Mouse (Mus musculus) megakaryocyte, embryonic 14.5 days (primary cell): ENCODE results near the gene Ust.
"Not testable (repeated sequence)": the region's sequence is repeated elsewhere in the genome, so short reads cannot be mapped to it uniquely, and the experiment has no call there.

ENCODE experiments used
- FLI1 ChIP-seq: IDR thresholded peaks from 2 replicates; pipeline ENCODE4 v1.6.1; 2012; ENCODE audit warnings: low read length, inconsistent platforms, mixed read lengths
- GATA1 ChIP-seq: IDR thresholded peaks from 3 replicates; pipeline ENCODE4 v1.6.1; 2012; ENCODE audit warnings: mixed read lengths, low read length, inconsistent platforms, borderline replicate concordance

DNA sequence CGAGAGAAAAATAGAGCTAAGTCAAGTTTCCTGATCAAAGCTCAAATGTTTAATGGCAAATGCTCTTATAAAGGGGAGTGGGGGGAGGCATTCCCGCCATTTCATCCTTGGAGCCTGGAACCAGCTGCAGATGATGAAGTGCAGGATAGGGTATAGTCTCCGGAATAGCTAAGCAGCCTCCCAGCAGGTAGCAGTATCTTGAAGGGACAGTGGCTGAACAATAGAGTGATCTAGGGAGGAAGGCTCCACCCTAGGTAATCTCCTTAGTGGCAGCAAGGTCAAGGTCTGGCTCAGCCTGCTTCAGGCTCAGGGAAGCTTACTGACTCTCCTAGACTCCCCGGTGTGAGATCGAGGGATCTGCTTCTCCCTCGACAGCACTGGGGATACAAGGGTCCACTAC lies 40.9 kb upstream of the Ust start:
- TF ChIP-seq GATA1, FLI1: not testable (repeated sequence)
